Mouse (Mus musculus) erythroid progenitor cell, adult 5-6 weeks (primary cell): ENCODE data around the gene Eef1a2. TPM values are rescaled to one million over a fixed set of nuclear protein-coding genes. Genes with fewer than 3 reads are reported as not detected.

Experiments
- ATAC-seq: replicated peaks from 2 replicates; pipeline ENCODE4 v1.8.0; 2016; ENCODE audit warnings: moderate number of reproducible peaks, mild to moderate bottlenecking, moderate TSS enrichment, inconsistent platforms; ENCODE audit not compliant: poor library complexity, low FRiP score, severe bottlenecking
- total RNA-seq, 2 experiments: library from RNA; stranded (forward) in 1 of 2; stranded (reverse) in 1 of 2; fragments of 150-400 nt in 1 of 2; fragments of 186-747, 209-891 nt in 1 of 2; gene quantifications; 2 replicates each; pipeline versions ENCODE4 v1.2.3 to v1.2.4; 2015 to 2017; ENCODE audit warnings: low replicate concordance in 2 of 2

The Eef1a2 gene
- total RNA-seq, 2 experiments from 2014 or later = not detected

GRCm38 (mm10) chr2:181159771-181160170, 3.0 kb upstream of the Eef1a2 start:
- no peak for ATAC-seq

- no peak for ATAC-seq
Observed at GRCm38 (mm10) chr2:181159091-181159514, 2.3 kb upstream of the Eef1a2 start.

GRCm38 (mm10) chr2:181158471-181158870, 1.7 kb upstream of the Eef1a2 start:
- no peak for ATAC-seq

GRCm38 (mm10) chr2:181157716-181158302, 995 bp upstream of the Eef1a2 start:
- no peak for ATAC-seq

- ATAC-seq = no peak
Observed at GRCm38 (mm10) chr2:181157180-181157579, 366 bp upstream of the Eef1a2 start.

GRCm38 (mm10) chr2:181155801-181156200, 1.0 kb downstream of the Eef1a2 start:
- no peak for ATAC-seq

- ATAC-seq = no peak
Observed at GRCm38 (mm10) chr2:181154831-181155415, 1.9 kb downstream of the Eef1a2 start.

GRCm38 (mm10) chr2:181154361-181154760, 2.5 kb downstream of the Eef1a2 start:
- ATAC-seq = no peak

- ATAC-seq = no peak
Observed at GRCm38 (mm10) chr2:181153837-181154236, 3.0 kb downstream of the Eef1a2 start.

- no peak for ATAC-seq
Observed at GRCm38 (mm10) chr2:181153131-181153530, 3.7 kb downstream of the Eef1a2 start.

GRCm38 (mm10) chr2:181152701-181153100, 4.1 kb downstream of the Eef1a2 start:
- ATAC-seq = no peak

GRCm38 (mm10) chr2:181150281-181150680, 6.5 kb downstream of the Eef1a2 start:
- no peak for ATAC-seq

GRCm38 (mm10) chr2:181148318-181148955, 8.4 kb downstream of the Eef1a2 start:
- no peak for ATAC-seq

GRCm38 (mm10) chr2:181147546-181148317, 9.1 kb downstream of the Eef1a2 start:
- ATAC-seq = no peak

- no peak for ATAC-seq
Observed at GRCm38 (mm10) chr2:181146976-181147545, 9.8 kb downstream of the Eef1a2 start.

GRCm38 (mm10) chr2:181144675-181145074, 12.1 kb downstream of the Eef1a2 start:
- ATAC-seq = no peak

GRCm38 (mm10) chr2:181143509-181144276, 13.1 kb downstream of the Eef1a2 start:
- no peak for ATAC-seq

- no peak for ATAC-seq
Observed at GRCm38 (mm10) chr2:181142703-181143135, 14.1 kb downstream of the Eef1a2 start.

GRCm38 (mm10) chr2:181139641-181140193, 17.1 kb downstream of the Eef1a2 start:
- ATAC-seq = no peak
